Mouse (Mus musculus): ENCODE results near the gene Tctex1d2.
"Not testable (repeated sequence)": the region's sequence is repeated elsewhere in the genome, so short reads cannot be mapped to it uniquely, and the experiment has no call there.

Gene Tctex1d2

GRCm38 (mm10) chr16:32431047-32431591 lies 11.6 kb downstream of the Tctex1d2 start:
- CTCF ChIA-PET = interaction anchor here (0.7 kb wide), 1 partner anchor 749 kb away, joined by 3 read pairs; no protein-coding TSS in a partner anchor

GRCm38 (mm10) chr16:32431926-32432325 lies 12.4 kb downstream of the Tctex1d2 start:
- CTCF ChIA-PET = no interaction called here

GRCm38 (mm10) chr16:32433138-32433537 lies 13.6 kb downstream of the Tctex1d2 start:
- CTCF ChIA-PET = interaction anchor here (0.7 to 1.8 kb wide), 2 partner anchors 13 to 544 kb away, joined by 3 to 11 read pairs; no protein-coding TSS in a partner anchor

GRCm38 (mm10) chr16:32434066-32434465 lies 14.6 kb downstream of the Tctex1d2 start:
- CTCF ChIA-PET = interaction anchor here (1.8 kb wide), 1 partner anchor 12 kb away, joined by 11 read pairs; no protein-coding TSS in a partner anchor

- CTCF ChIA-PET = interaction anchor here (1.8 kb wide), 1 partner anchor 11 kb away, joined by 11 read pairs; no protein-coding TSS in a partner anchor
Observed at GRCm38 (mm10) chr16:32434691-32435090, 15.2 kb downstream of the Tctex1d2 start.

- CTCF ChIA-PET = no interaction called here
Observed at GRCm38 (mm10) chr16:32436657-32437056, 17.2 kb downstream of the Tctex1d2 start.

- CTCF ChIA-PET = no interaction called here
Observed at GRCm38 (mm10) chr16:32437266-32437665, 17.8 kb downstream of the Tctex1d2 start.

- CTCF ChIA-PET = no interaction called here
Observed at GRCm38 (mm10) chr16:32441432-32441831, 21.9 kb downstream of the Tctex1d2 start.

- CTCF ChIA-PET = not testable (repeated sequence)
Observed at GRCm38 (mm10) chr16:32444615-32445014, 25.1 kb downstream of the Tctex1d2 start.

- CTCF ChIA-PET = interaction anchor here (1.6 kb wide), 1 partner anchor 12 kb away, joined by 11 read pairs; no protein-coding TSS in a partner anchor
Observed at GRCm38 (mm10) chr16:32445558-32445957, 26.1 kb downstream of the Tctex1d2 start.

- CTCF ChIA-PET = interaction anchor here (1.6 kb wide), 1 partner anchor 13 kb away, joined by 11 read pairs; no protein-coding TSS in a partner anchor
Observed at GRCm38 (mm10) chr16:32446563-32447138, 27.1 kb downstream of the Tctex1d2 start.

GRCm38 (mm10) chr16:32449665-32450064 lies 30.2 kb downstream of the Tctex1d2 start:
- CTCF ChIA-PET = no interaction called here

GRCm38 (mm10) chr16:32450133-32450532 lies 30.6 kb downstream of the Tctex1d2 start:
- CTCF ChIA-PET = no interaction called here

- CTCF ChIA-PET = no interaction called here
Observed at GRCm38 (mm10) chr16:32453102-32453501, 33.6 kb downstream of the Tctex1d2 start.

- CTCF ChIA-PET = no interaction called here
Observed at GRCm38 (mm10) chr16:32454646-32455045, 35.1 kb downstream of the Tctex1d2 start.

- CTCF ChIA-PET = no interaction called here
Observed at GRCm38 (mm10) chr16:32456086-32456485, 36.6 kb downstream of the Tctex1d2 start.

- CTCF ChIA-PET = no interaction called here
Observed at GRCm38 (mm10) chr16:32456761-32457160, 37.3 kb downstream of the Tctex1d2 start.

- CTCF ChIA-PET = no interaction called here
Observed at GRCm38 (mm10) chr16:32457589-32458386, 38.3 kb downstream of the Tctex1d2 start.

GRCm38 (mm10) chr16:32460518-32460917 lies 41.0 kb downstream of the Tctex1d2 start:
- CTCF ChIA-PET = no interaction called here

GRCm38 (mm10) chr16:32461713-32462112 lies 42.2 kb downstream of the Tctex1d2 start:
- CTCF ChIA-PET = no interaction called here

- CTCF ChIA-PET = no interaction called here
Observed at GRCm38 (mm10) chr16:32462950-32463349, 43.4 kb downstream of the Tctex1d2 start.

GRCm38 (mm10) chr16:32463426-32463825 lies 43.9 kb downstream of the Tctex1d2 start:
- CTCF ChIA-PET = no interaction called here

GRCm38 (mm10) chr16:32464908-32465307 lies 45.4 kb downstream of the Tctex1d2 start:
- CTCF ChIA-PET = no interaction called here
